Mouse (Mus musculus) E14TG2a.4 (cell line): ENCODE data around the gene Trim37.

Experiments used
- CTCF ChIP-seq: conservative IDR thresholded peaks from 2 replicates; pipeline ENCODE4 v1.5.1; 2014; ENCODE audit warnings: low read length
- NANOG ChIP-seq: IDR thresholded peaks from 2 replicates; pipeline ENCODE4 v1.6.1; 2014; ENCODE audit warnings: borderline replicate concordance, low read length, mixed read lengths
- POU5F1 ChIP-seq: IDR thresholded peaks from 2 replicates; pipeline ENCODE4 v1.6.1; 2014; ENCODE audit warnings: low read length, borderline replicate concordance

GRCm38 (mm10) chr11:87085461-87085860, 41.4 kb upstream of the Trim37 start:
- no peak for TF ChIP-seq CTCF
- no peak for TF ChIP-seq NANOG
- no peak for TF ChIP-seq POU5F1
